Mouse (Mus musculus): ENCODE results near the gene Clstn3. TPM values are rescaled to one million over a fixed set of nuclear protein-coding genes. Genes with fewer than 3 reads are reported as not detected.
A peak's percentile ranks its signal among the peaks of the same experiment; 100 is the strongest.
"Not testable (repeated sequence)": the region's sequence is repeated elsewhere in the genome, so short reads cannot be mapped to it uniquely, and the experiment has no call there.

The Clstn3 gene
- total RNA-seq, 2 experiments from 2014 or later: 0.34 to 1.1 TPM

DNA sequence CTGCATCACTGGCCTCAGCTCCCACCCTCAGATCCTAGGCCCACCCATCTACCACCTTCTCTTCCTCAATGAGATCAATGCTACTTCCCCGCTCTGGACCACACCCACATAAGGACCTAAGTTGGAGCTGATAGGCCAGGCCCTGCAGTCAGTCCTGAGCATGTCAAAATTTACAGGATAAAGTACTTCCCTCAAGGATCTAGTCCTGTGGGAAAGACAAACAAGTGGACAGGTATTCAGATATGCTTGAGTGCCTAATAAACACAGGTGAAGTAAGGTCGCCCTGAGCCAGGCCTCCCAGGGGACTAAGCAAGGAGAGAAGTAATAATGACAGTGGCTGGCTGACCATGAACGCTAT lies 15.0 kb upstream of the Clstn3 start:
- no peak for DNase-seq (ENCODE audit: low spot score)

DNA sequence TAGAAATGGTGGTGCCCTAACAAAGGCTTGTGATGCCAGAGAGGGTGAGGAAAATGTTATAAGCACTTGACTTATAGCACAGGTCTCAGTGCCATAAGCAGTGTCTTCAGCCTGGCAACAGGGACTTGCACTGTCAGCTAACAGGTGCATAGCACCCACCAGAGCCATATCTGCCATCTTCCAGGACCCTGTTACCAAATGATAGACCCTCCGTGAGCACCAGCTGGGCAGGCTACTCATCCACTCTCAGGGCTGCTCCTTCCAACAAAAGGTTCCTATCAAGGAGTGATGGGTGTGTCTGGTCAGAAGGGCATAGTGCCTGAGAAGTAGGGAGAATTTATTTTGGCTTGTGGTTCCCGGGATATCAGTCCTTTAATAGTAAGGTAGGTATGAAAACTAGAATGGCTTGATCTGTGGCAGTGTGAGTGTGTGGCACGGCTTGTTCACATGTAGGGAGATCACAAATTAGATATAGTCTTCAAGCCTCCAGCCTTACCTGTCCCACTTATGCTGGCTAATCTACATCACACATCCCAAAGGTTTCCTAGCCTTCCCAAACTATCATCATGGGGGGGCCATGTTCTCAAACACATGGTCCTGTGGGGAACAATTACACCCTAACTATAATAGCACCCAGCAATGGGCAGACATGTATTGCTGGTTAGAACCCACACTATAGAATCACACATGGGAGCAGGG lies 14.4 kb upstream of the Clstn3 start:
- DNase-seq (ENCODE audit: low spot score): no peak

DNA sequence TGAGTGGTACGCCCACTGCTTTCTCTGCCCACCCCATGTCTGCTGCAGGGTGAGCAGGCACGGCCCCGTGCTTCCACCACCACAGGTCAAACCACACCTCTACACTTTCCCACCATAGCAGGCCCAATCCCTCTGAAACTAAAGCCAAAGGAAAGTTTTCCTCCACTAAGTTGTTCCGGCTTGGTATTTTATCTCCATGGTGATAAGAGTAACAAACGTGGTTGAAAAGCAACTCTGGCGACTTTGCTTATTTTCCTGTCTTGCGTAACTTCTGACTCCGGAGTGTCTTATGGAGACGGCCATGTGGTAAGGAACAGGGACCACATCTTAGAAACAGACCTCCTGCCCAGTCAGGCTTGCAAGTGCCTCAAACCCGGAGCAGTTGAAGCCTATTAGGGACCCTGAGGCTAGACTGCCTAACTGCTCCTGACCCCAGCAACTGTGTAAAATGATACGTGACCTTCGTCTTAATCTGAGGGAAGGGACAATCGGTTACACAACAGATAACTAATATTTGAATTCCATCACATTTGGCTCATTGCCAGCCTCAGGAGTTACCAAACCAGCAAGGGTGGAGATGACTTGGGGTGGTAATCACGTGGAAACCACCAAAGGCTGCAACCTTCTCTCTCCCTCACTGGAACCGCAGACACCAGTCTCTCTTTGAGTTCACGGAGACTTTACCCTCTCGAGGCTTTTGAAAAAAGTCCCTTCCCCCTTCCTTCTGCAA lies 13.5 kb upstream of the Clstn3 start:
- DNase-seq (ENCODE audit: low spot score): peak; percentile 54

DNA sequence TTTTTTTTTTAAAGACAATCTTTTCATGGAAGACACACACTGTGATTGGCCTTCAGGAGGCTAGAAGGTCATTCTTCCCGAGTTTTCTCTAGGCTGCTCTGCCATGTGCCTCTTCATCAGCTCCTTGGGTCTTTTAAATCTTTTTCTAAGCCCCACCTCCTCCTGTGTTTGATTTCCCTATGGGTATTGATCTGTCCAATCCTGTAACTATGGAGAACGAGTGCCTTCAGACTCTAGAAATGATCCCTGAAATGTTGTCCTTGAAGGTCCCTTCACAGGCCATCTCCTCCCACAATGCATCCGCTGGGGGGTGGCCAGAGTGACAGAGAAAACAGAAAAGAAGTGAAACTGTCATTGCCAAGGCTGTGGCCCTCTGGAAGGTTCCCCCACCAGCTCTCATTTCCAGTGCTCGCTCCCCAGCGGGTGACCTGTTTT lies 12.6 kb upstream of the Clstn3 start:
- DNase-seq (ENCODE audit: low spot score): no peak

DNA sequence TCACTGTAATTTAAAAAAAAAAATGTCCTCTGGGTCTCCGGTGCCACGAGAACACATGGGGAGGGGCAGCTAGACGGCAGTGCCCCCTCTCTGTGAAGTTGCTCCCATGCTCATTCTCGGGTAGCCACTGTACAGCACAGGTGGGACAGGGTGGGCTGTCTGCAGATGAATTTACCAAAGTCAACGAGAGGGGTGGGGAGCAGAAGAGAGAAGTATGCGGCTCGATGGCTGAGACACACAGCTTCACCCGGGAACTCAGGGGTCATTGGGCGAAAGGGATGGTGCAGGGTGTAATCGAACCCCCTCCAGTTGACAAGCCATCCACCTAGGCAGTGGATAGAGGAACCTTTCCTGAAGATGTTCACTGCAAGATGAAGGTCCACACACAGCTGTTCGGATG lies 12.2 kb upstream of the Clstn3 start:
- DNase-seq (ENCODE audit: low spot score): no peak

DNA sequence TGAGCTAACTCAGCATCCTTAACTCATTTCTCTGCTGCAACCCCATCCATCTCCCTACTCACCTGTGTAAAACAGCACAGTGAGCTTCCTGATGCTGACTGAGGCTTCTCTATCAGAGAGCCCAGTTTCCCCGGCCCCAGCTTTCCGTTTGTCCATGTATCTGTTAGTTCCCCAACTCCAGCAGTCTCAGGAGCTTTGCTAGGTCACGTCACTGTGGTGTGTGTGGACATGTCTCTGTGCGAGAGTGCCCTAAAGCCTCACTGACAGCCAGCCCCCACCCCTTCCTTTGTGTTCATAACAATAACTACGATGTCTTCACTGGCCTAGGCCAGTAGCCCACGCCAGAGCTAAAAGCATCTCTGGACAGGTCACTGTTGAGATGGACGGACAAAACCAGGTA lies 11.6 kb upstream of the Clstn3 start:
- no peak for DNase-seq (ENCODE audit: low spot score)

DNA sequence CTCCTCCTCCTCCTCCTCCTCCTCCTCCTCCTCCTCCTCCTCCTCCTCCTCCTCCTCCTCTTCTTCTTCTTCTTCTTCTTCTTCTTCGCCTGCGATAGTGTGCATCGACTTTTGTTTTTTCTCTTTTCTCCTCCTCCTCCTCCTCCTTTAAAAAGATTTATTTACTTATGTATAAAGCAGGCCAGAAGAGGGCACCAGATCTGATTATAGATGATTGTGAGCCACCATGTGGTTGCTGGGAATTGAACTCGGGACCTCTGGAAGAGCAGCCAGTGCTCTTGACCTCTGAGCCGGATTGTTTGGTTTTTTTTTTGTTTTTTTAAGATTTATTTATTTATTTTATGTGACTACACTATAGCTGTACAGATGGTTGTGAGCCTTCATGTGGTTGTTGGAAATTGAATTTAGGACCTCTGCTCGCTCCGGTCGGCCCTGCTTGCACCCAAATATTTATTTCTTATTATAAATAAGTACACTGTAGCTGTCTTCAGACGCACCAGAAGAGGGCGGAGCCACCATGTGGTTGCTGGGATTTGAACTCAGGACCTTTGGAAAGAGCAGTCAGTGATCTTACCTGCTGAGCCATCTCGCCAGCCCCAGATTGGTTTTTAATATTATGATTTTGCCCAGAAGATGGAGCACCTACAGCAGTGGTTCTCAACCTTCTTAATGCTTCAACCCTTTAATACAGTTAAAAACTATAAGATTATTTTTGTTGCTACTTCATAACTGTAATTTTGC lies 10.9 kb upstream of the Clstn3 start:
- not testable (repeated sequence) for DNase-seq (ENCODE audit: low spot score)

DNA sequence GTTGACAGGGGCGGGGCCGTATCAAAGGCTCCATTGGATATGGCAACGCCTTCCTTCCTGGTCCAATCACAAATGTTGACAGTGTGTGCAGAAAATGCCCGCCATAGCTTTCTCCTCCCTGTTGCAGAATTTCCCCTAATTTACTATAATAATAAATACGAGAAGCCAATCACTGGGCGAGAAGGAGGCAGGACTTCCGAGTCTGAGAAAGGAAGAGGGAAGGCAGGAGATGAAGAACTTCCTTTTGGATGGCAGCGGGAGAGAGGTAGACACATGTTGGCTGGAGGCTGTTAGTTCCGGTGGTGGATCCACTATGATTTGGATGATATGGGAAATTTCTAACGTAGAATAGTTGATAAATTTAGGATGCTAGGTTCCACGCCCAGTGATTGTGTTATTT lies 10.0 kb upstream of the Clstn3 start:
- DNase-seq (ENCODE audit: low spot score): no peak

DNA sequence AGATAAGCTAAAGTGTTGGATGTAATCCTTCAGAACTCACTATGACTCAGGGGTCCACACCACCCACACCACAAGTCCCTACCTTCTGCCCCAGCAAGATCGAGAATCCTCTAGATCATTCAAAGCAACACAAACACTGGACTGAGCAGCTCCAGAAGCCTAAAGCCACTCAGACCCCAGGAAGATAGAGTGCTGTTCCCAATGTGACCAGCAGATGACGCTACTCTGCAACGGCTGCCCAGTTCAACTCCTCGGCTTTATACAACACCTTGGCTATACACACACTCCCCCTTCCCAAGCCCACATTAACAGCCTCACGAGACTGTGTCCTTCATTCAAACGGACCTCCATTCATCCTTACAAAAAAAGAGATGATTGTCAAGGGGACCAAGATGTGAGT lies 8.2 kb upstream of the Clstn3 start:
- peak; percentile 42 for DNase-seq (ENCODE audit: low spot score)

DNA sequence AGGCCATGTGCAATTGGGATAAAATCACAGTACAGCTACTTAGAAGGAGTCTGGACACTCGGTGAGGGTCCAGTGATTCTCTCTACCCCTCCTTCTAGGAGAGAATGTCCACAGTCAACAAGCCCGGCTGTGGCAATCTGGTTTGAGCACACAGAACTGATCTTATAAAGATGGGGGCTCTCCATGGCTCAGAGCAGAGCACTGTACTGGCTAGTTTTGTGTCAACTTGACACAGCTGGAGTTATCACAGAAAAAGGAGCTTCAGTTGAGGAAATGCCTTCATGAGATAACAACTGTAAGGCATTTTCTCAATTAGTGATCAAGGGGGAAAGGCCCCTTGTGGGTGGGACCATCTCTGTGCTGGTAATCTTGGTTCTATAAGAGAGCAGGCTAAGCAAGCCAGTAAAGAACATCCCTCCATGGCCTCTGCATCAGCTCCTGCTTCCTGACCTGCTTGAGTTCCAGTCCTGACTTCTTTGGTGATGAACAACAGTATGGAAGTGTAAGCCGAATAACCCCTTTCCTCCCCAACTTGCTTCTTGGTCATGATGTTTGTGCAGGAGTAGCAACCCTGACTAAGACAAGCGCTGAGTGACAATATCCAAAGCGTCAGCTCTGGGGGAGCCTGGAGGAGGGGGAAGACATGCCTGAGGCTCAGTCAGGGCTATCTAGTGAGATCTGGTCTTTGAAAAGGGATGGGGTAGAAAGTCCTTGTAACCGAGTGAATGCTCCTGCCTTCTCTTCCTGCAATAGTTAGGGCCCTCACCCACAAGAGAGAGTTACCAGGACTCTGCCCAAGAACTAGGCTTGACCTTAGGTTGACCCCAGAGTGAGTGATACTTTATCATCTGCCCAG lies 7.4 kb upstream of the Clstn3 start:
- not testable (repeated sequence) for DNase-seq (ENCODE audit: low spot score)

DNA sequence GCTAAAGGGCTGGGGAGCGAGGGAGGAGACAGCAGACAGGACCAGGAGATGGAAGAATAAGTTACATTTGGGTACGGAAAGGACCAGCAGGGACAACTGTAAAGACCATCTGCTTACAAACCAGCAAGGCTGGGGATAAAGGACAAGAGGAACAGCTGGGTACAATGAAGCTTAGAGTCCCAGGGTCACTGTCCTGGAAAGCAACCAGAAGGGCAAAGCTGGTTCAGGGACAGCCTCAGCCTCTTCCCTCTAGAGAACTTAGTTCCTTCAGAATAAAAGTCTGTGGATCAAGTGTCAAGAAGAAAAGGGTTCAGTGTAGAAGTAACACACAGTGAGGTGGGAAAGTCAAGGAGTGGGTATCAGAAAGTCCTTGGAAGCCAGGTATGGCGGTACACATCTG lies 6.5 kb upstream of the Clstn3 start:
- no peak for DNase-seq (ENCODE audit: low spot score)

DNA sequence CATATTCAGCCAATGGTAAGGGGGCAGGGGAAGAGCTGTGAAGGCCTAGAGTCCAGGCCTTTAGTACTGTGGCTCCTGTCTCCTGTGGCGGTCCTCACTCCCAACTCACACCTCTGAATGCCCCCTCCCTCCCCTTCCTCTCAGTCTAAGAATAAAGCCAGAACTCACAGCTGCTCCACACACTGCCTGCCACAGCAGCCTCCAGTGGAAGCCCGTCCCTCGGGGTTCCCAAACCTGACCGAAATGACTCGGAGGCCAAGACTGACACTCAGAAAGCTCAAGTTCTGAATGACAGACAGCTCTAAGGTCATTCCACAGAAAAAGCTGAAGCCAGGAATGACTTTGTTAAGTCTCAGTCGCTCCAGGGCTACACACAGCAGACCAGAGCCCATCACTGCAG lies 1.1 kb upstream of the Clstn3 start:
- DNase-seq (ENCODE audit: low spot score): no peak

DNA sequence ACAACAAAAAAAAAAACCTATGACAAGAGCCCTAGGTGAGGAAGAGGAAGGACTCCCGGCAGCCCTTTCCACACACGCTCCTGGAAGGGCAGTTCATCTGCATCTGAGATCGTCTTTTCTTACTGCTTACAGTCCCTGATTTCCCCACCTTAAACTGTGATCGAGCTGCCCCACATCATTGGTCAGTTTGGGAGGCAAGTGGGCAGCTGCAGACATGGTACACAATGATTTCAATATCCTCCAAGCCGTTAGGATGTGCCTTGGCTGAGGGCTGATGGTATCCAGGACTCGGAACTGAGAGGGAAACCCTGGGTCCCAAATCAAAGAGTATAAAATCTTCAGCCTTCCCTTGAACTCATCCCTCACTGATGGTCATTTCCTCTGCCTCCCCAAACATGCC lies 705 bp upstream of the Clstn3 start:
- no peak for DNase-seq (ENCODE audit: low spot score)

DNA sequence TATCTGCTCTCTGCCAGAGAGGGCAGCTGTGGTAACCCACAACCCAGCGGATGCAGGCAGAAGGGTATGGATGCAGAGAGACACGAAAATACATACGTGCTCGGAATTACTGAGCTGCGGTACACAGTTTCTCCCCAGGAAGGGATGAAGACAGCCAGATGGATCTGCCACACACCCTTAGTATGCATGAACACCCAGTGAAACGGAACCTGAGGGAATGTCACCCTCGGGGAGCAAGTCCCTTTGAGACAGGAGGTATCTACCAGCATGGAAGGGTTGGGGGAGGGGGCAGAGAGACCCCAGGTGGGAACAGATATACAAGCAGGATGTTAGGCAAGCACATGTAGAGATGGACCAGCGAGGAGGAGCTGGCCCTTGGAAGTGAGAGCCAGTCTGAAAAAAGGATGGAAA lies 708 bp downstream of the Clstn3 start:
- DNase-seq (ENCODE audit: low spot score): no peak

DNA sequence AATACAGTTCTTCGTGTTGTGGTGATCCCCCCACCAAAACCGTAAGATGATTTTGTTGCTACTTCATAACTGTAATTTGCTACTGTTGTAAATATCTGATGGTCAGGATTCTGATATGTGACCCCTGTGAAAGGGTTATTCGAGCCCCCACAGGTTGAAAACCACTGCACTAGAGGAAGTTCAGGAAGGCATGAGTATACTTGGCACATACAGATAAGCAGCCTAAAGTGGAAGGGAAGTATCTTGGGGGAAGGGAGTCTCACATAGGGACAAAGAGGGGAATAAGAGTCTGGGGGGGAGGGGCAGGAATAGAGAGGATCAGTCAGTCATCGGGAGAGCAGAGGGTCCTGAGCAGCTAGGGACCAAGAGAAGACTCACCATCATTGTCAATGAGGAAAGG lies 5.2 kb downstream of the Clstn3 start:
- DNase-seq (ENCODE audit: low spot score): no peak

DNA sequence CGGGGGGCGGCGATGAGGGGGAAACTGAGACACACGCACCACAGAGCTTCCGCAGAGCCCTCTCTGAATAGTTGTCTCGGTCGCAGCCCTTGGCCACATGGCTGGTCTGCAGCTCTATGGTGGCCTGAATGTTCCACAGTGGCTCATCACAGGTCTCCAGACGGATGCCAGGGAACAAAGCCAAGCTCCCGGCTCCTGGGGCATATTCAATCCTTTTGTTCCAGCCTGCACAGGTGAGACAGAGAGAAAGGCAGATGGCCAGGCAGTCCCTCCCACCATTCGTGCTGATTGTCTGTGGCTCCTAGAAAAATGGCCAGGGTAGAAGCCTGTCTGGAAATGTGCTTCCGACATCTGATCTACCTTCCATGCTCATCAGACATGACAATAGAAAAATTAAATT lies 6.1 kb downstream of the Clstn3 start:
- DNase-seq (ENCODE audit: low spot score): no peak

DNA sequence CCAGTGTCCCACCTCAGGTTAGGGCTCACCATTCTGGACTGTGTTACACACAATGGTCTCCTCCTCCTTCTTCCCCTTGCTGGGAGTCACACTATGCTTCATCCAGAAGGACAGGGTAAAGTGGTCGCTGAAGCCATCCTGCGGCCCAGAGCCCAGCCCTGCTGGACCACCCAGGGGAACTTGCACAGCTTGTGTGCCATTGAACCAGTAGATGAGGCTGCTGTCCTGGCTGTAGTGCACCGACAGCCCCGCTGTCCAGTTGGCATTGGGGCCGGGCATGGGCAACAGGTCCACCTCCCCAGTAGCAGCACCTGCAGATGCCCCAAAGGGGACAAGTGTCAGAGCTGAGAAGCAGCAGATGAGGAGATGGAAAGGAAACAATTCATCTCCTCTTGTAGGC lies 6.8 kb downstream of the Clstn3 start:
- DNase-seq (ENCODE audit: low spot score): no peak

DNA sequence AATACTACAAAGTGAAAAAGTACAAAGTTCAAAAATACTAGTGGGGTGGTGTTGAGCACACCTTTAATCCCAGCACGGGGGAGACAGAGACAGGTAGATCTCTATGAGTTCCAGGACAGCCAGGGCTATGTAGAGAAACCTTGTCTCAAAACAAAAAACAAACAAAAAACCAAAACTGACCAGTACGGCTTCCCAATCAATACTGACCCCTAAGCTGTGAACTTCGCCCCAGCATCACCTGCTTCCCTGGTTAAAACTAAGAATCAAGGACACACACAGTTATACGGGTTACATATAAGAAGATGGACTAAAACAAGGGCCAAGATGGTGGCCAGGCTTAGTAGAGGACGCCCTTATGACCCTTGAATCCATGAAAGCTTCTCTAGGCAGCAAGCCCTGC lies 8.4 kb downstream of the Clstn3 start:
- no peak for DNase-seq (ENCODE audit: low spot score)

DNA sequence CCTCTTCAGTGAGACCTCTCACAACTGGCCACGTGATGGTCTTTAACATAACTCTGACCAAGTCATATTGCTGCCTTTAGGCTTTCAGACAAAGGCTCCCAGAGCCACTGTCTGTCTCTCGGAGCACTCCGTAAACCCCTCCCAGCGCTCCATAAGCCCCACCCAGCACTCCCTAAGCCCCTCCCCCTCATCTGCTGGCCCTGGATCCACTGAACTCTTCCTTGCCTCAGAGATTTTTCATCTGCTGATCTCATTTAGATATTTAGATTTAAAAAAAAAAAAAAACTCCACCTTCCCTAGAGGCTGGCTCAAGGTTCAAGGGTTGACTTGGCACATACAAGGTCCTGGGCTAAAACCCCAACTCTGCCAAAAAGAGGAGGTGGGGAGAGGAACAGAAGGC lies 10.8 kb downstream of the Clstn3 start:
- no peak for DNase-seq (ENCODE audit: low spot score)

DNA sequence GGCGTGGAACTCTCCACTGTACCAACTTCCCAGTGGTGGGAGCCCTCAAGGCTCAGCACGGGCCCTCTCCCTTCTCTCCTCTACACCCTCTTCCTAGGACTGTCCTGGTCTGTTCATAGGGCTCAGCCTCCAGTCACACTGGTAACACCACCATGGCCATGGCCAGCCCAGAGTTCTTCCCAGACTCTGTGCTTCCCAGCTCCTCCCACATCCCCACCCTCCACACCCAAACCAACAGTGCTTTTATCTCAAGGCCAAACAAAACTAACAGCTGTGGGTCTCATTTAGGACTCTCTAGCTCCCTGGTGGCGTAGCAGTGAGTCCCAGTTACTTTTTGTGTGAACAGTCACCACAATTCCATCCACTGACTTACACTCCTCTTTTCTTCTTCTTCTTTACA lies 12.6 kb downstream of the Clstn3 start:
- DNase-seq (ENCODE audit: low spot score): no peak

DNA sequence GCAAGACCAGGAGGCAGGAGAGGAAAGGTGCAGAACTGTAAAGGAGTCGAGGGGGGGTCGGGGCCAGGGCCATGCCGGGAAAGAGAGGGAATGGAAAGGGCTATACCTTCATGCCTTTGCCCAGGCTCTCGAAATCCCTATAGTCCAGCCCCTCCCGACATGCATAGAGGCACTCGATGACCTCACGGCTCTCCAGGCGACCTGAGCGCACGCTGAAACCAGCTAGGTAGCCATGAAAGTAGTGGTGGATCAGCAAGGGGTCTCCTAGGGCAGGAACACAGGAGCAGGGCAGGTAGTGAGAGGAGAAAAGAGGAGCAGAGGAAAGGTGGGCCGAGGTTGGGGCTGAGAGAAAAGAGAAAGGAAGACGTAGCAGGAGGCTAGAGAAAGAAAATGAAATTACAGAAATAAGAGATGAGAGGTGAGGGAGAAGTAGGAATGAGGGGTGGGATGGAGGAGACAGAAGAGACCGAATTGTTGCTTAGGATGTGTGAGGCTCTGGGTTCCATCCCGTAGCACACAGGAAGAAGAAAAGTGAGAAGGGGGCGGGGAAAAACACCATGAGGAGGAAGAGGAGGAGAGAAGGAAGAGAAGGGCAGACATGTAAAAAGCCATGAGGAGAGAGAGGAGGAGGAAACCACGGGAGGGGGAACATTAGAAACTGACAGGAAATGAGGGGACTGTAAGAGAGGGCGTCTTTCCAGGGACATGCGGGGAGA lies 14.8 kb downstream of the Clstn3 start:
- DNase-seq (ENCODE audit: low spot score): no peak
